Mouse (Mus musculus) E14TG2a.4 (cell line): Measurements from ENCODE around the gene Ttyh2.

Experiments used
- H3K27me3 ChIP-seq: 2 replicates; pipeline ENCODE4 v1.6.1; 2014; ENCODE audit warnings: low read length, control low read depth; ENCODE audit not compliant: insufficient read depth
- H3K36me3 ChIP-seq: 2 replicates; pipeline ENCODE4 v1.6.1; 2014; ENCODE audit warnings: low read length, control low read depth; ENCODE audit not compliant: insufficient read depth
- H3K4me1 ChIP-seq: replicated peaks from 2 replicates; pipeline ENCODE4 v1.6.1; 2014; ENCODE audit warnings: low read depth, low read length, control low read depth
- H3K4me3 ChIP-seq: replicated peaks from 2 replicates; pipeline ENCODE4 v1.5.1; 2014; ENCODE audit warnings: mild to moderate bottlenecking, low read length
- H3K9me3 ChIP-seq: 2 replicates; pipeline ENCODE4 v1.6.1; 2014; ENCODE audit warnings: low read length, control low read depth
- CTCF ChIP-seq: conservative IDR thresholded peaks from 2 replicates; pipeline ENCODE4 v1.5.1; 2014; ENCODE audit warnings: low read length
- NANOG ChIP-seq: IDR thresholded peaks from 2 replicates; pipeline ENCODE4 v1.6.1; 2014; ENCODE audit warnings: borderline replicate concordance, low read length, mixed read lengths
- POU5F1 ChIP-seq: IDR thresholded peaks from 2 replicates; pipeline ENCODE4 v1.6.1; 2014; ENCODE audit warnings: low read length, borderline replicate concordance

Ttyh2 gene

DNA sequence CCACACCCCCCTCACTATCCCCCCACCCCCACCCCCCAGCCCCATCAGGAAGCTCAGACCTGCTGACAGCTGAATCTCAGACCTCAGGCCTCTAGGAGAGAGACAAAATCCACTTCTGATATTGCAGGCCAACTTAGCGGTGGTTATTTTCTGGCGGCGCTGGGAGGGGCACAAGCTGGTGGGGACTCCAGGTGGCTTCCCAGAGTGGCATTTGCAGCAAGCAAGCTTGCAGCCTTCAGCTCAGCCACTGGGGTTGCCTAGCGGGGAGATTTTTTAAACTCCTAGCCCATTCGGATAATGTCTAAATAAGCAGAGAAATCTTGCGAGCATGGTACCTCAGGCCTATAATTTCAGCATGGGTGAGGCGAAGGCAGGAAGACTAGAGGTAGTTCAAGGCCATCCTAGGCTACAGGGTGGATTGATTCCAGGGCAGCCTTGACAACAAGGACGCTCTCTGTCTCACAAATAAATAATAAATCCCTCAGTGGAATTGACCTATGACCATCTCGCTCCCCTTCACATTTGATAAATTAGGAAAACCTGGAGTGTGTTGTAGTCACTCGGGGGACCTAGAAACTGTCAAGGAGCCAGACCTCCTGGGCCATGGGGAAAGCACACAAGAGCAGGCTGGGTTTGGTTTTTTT is 36.5 kb upstream of the Ttyh2 start:
- H3K9me3 ChIP-seq: no peaks in the 10 kb centered on the region
- TF ChIP-seq CTCF (no peak), NANOG (no peak), POU5F1 (no peak)
- no peaks in the 10 kb centered on the region for H3K36me3 ChIP-seq

DNA sequence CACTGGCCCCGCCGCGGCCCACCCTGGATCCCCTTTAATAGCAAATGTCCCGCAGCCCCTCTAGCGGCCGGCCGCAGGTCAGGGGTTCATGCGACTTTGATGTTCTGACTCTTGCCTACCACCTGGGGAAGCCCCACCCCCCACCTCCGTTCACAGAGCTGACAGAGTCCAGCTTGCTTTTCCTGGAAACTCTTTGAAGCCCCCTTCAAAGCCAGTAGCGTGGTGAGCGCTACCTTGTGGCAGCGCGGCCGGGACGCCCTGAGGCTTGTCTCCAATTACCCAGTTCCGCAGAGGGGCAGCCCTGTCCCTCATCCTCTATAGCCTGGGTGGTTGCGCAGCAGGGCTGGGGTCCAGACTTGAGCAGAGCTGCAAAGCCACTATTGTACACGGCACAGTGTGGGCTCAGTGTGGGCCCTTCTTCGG is 35.5 kb upstream of the Ttyh2 start:
- Histone ChIP-seq H3K36me3 (no peaks in the 10 kb centered on the region), H3K4me3 (peak overlapping the region; percentile 46), H3K4me1 (peaks cover 83% of the 10 kb centered on the region), H3K27me3 (peaks cover 26% of the 10 kb centered on the region), H3K9me3 (no peaks in the 10 kb centered on the region)
- TF ChIP-seq CTCF: no peak

More for the DNA sequence above, 36.5 kb upstream of the Ttyh2 start:
- Histone ChIP-seq H3K4me1 (peaks cover 74% of the 10 kb centered on the region), H3K27me3 (peaks cover 26% of the 10 kb centered on the region), H3K4me3 (no peak overlapping the region)

DNA sequence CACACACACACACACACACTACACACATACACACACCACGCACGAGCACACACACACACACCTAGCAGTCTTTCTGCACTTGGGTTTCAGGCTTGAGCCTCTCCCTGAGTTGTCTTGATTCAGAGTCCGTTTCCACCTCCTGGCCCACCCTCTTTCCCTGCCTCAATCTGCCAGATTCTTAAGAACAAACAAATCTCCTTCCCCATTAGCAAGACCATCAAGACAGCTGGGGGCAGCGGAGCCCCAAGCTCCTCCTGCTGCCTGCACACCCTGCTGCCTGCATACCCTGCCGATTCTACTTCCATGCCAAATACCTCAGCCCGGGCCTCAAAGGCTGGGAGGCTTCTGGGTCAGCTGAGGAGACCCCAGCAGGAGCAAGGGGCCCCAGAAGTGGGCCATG is 34.6 kb upstream of the Ttyh2 start:
- Histone ChIP-seq H3K4me1 (peaks cover 74% of the 10 kb centered on the region), H3K9me3 (no peaks in the 10 kb centered on the region), H3K27me3 (peaks cover 26% of the 10 kb centered on the region), H3K4me3 (no peak overlapping the region; the same call in 1 of the 2 replicates), H3K36me3 (no peaks in the 10 kb centered on the region)
- TF ChIP-seq POU5F1 (no peak), NANOG (no peak), CTCF (no peak)

DNA sequence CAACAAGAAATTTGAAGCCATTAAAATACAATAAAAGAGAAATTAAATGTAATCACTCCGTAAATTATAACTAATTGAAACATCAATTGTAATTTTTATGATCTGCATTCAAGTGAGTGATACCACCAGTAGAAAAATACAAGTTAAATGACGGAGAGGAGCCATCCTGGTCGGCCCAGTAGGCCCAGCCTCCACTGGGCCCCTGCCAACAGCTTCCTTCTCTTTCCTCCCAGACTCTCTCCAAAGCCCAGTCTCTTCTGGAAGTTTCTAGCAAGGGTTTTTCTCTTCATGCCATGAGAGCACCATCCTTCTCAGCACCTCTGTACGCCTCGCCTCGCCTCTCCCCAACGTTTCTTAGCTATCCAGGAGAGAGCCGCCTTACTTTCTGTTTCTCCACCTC is 34.1 kb upstream of the Ttyh2 start:
- Histone ChIP-seq H3K9me3 (no peaks in the 10 kb centered on the region), H3K4me3 (no peak overlapping the region; the same call in 1 of the 2 replicates), H3K36me3 (no peaks in the 10 kb centered on the region), H3K4me1 (peaks cover 69% of the 10 kb centered on the region), H3K27me3 (peaks cover 26% of the 10 kb centered on the region)
- TF ChIP-seq POU5F1: no peak
- TF ChIP-seq NANOG: no peak
- no peak for TF ChIP-seq CTCF

DNA sequence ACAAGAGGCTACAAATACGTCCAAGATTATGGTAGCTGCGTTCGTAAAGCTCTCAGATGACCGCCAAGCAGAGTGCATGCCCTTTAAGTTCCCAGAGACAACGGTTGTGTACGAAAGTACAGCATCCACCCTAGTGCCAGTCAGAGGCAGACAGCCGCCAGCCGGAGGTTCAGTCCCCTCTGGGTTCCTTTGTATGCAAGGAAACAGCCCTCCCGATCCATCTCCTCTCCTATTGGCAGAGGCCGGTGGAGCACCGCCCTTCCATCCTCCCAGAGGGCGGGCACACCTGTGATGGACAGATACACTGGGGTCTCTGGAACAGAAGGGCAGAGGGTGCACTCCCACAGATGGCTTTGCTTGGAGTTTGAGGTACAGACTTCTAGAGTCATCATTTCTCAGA is 33.0 kb upstream of the Ttyh2 start:
- H3K36me3 ChIP-seq: no peaks in the 10 kb centered on the region
- TF ChIP-seq CTCF (no peak), NANOG (no peak), POU5F1 (no peak)
- peak overlapping the region; percentile 57 for H3K4me3 ChIP-seq
- peaks cover 9% of the 10 kb centered on the region for H3K9me3 ChIP-seq
- H3K27me3 ChIP-seq: peaks cover 25% of the 10 kb centered on the region
- H3K4me1 ChIP-seq: peaks cover 61% of the 10 kb centered on the region

DNA sequence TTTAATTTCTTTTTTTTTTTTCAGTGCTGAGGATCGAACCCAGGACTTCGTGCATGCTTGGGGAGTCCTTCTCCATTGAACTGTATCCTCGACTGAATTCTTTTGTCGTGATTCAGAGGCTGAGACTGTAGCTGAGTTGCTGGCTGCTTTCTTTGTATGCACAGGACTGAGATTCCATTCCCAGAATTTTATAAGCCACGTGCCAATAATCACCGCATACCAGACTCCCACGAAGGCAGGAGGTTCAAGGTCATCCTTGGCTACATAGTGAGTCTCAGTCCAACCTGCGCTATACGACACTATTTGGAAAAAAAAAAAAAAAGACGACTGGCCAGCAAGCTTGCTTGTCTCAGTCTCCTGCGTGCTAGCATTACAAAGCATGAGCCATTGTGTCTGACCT is 32.3 kb upstream of the Ttyh2 start:
- Histone ChIP-seq H3K4me3 (no peak overlapping the region), H3K4me1 (peaks cover 56% of the 10 kb centered on the region), H3K9me3 (peaks cover 9% of the 10 kb centered on the region), H3K36me3 (no peaks in the 10 kb centered on the region), H3K27me3 (peaks cover 18% of the 10 kb centered on the region)
- TF ChIP-seq POU5F1: no peak
- TF ChIP-seq CTCF: no peak
- no peak for TF ChIP-seq NANOG

DNA sequence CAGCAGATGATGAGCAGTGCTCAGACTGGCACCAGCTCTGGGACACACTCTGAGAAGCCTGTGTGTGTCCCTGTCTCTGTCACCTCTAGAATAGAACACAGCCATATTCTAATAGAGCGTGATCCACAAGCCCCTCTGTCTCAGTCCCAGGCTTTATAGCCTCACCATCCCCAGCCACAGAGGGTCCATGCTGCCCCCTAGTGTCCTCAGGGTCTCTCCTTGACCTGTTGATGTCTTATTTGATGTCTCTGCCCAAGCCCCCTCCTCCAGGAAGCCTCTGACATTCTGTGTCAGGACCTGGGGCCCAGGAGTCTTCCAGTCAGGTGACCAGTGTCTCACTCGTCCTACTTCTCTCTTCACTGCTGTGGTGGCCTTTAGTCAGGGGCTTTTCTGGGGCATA is 31.1 kb upstream of the Ttyh2 start:
- H3K4me3 ChIP-seq: no peak overlapping the region
- peaks cover 46% of the 10 kb centered on the region for H3K4me1 ChIP-seq
- peaks cover 8% of the 10 kb centered on the region for H3K27me3 ChIP-seq
- TF ChIP-seq NANOG: no peak
- peak; percentile 25 for TF ChIP-seq CTCF
- H3K9me3 ChIP-seq: peaks cover 9% of the 10 kb centered on the region
- no peaks in the 10 kb centered on the region for H3K36me3 ChIP-seq

DNA sequence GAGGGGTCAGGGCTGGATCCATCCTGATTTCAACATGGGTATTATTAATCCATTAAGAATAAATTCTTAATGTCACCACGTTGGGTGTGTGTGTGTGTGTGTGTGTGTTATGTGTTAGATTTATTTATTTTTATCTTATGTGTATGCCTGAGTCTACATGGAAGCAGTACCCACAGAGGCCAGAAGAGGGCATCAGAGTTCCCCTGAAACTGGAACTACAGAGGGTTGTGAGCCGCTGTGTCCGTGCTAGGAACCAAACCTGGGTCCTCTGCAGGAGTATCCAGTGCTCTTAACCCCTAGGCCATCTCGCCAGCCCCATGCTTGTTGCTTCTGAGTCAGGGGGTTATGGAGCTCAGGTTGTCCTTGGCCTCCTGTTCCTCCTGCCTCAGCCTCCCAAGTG is 25.7 kb upstream of the Ttyh2 start:
- no peak for TF ChIP-seq POU5F1
- peak; percentile 41 for TF ChIP-seq CTCF
- H3K4me1 ChIP-seq: peaks cover 23% of the 10 kb centered on the region
- H3K4me3 ChIP-seq: no peak overlapping the region
- H3K9me3 ChIP-seq: peaks cover 9% of the 10 kb centered on the region
- no peaks in the 10 kb centered on the region for H3K36me3 ChIP-seq
- H3K27me3 ChIP-seq: peaks cover 13% of the 10 kb centered on the region

DNA sequence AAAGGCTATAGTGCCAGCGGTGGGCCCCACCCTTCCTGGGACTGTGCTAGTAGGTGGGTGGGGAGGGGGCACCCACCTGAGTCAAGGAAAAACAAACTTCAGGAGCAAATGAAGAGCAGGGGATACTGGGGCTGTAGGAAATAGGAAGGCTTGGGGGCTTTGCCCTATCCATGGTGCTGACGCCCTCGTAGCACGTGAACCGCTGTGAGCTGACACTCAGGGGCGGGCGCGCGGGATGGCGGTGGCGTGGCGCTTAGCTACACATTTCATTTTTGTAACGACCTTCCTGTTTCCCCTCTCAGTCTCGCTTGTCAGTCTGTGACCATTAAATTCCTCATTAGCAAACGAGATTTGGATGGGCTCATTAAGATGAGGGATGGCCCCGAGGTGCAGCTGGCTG is 22.7 kb upstream of the Ttyh2 start:
- Histone ChIP-seq H3K4me3 (no peak overlapping the region), H3K4me1 (peaks cover 44% of the 10 kb centered on the region), H3K9me3 (no peaks in the 10 kb centered on the region), H3K27me3 (peaks cover 26% of the 10 kb centered on the region), H3K36me3 (no peaks in the 10 kb centered on the region)
- TF ChIP-seq POU5F1 (no peak), NANOG (no peak), CTCF (no peak)
